Mouse (Mus musculus) kidney, postnatal 4 days (tissue): ENCODE results near the gene Ltb4r1.

Experiments used
- DNase-seq, 2 experiments: peaks; one replicate each; pipeline ENCODE4 v3.0.0; 2021; ENCODE audit warnings: mixed read lengths in 2 of 2

The Ltb4r1 gene

DNA sequence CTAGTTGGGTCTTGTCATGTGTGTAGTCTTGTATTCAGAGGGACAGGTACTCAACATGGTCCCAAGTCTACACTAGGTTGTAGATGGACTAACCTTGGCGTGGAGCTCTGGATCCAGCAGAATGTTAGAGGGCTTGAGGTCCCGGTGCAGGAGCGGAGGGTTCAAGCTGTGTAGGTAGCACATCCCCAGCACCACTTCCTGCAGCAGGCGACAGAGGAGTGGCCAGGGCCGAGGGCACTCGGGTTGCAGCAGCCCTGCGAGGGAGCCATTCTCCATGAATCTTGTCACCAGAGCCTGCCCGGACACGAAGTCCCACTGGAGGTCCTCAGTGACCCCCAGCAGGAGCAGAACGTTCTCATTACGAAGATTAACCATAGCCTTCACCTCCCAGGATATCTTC, 22.0 kb downstream of the Ltb4r1 start:
- peak in 1 of 2 experiments; percentile 11 for DNase-seq

DNA sequence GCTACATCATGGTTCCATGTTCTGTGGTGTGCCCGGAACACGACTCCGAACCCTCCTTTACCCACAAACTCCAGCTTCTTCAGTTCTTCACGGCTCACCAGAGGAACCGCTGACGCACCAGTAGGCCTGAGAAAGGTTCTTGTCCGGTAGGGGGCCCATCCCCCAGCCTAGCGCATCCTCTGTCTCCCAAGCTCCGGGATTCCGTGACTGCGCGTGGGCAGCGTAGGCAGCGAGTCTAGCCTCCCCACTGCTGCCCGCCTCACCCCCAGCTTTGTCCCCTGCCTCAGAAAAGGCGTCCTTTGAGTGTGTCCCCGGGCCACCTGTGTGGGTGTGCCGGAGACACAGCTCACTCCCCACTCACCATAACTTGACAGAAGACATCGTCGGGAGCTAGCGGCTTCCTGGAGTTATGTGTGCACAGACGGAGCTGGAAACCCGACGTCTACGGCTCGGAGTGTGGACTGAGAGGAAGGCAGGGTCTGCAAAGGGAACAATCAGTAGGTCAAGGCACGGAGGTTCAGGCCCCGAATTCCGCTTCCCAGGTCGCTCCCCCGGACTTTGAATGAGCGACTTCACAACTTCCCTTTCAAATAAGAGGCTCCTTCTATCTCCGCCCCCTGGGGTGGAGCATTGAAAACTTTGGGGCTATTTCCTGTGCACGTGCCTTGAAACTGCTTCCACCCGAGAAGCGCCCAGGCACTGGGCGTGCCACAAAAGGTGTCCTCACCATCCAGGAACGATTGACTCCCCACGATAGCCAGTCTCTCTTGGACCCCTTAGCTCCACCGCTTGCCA, 22.7 kb downstream of the Ltb4r1 start, which contains the start of gene Ripk3:
TSS of gene Ripk3 (minus strand) at position 610 of the 795 bp plus-strand sequence.
- DNase-seq, result peak; percentile 49 to 66

DNA sequence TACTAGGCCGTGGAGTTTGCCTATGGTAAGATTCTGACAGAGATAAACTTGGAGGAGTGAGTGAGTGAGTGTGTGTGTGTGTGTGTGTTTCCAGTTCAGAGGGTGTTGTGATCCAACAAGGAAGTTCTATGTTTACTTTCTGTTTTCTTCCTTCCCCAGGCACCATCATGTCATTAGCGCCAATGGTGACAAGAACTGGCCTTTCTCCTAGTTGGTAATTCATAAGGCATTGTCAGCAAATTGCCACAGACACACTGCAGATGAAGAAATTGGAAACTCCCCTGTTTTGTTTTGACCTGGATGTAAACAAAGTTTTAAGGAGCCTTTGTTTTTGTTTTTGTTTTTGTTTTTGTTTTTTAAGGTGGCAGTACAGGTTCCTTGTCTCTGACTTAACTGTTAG, 27.7 kb downstream of the Ltb4r1 start:
- no peak for DNase-seq

DNA sequence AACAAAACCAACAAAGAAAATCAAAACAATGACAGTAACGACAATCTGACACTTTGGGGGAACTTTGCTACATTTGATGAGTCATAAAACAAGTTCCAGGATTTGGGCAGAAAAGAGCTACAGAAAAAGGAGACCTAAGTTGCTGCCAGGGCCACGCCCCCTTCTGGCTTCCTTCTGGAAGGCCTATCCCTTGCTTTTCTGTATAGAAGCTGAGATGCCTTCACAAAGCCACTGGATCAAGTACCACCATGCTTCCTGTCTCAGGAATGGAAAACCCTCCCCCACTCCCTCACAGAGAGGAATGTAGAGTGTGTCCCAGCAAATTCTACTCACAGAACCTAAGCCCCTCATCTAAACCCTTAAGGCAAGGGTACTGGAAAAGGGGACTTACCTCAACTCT, 28.2 kb downstream of the Ltb4r1 start:
- peak in 1 of 2 experiments; percentile 37 for DNase-seq

DNA sequence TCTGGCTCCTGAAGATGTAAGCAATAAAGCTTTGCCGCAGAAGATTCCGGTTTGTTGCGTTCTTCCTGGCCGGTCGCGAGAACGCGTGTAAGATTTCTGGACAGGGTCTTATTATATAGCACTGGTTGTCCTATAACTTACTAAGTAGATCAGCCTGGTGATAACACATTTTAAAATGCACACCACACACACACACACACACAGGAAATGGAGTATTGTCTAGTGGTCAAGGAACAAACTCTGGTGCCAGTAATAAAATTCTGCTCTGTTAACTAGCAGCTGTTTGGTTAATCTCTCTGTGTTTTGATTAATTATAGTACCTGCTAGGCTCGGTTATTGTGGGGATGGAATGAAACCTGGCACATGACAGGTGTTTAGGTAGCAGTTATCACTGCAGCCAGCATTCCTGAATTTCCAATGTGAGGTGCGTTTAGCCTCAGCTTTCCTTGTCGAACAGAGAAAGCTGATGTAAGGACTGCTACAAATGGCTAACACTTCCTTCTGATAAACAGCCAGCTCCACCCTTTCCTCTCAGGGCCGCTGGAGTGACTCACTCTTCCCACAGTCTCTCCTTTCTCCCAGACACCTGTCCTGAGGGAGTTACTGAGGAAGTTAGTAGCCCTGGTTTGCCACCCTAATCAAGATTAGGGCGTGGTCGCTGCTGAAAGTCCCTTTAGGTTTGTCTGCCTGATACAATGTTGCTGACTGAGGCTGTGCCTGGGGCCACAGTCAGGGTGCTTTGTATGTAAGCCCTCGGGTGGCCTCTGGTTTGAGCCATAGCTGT, 29.8 kb downstream of the Ltb4r1 start:
- DNase-seq, result peak in 1 of 2 experiments; percentile 6

DNA sequence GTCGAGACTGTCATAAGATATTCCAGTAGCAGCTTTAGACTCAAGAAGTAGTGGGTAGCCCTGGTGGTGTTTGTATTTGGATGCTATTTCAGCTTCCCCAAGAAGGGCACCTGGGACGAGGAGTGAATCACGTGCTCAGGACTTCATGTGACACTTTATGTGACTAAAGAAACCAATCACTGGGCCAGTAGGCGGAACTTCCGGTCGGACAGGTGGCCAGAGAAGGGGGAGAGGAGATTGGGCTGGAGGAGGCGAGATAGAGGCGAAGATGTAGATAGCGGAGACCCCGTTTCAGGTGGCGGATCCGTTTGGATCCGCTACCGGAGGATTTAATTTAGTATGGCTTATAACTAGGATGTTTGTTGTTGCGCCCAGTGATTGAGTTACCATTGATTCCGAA, 49.1 kb downstream of the Ltb4r1 start:
- peak; percentile 84 to 90 for DNase-seq

DNA sequence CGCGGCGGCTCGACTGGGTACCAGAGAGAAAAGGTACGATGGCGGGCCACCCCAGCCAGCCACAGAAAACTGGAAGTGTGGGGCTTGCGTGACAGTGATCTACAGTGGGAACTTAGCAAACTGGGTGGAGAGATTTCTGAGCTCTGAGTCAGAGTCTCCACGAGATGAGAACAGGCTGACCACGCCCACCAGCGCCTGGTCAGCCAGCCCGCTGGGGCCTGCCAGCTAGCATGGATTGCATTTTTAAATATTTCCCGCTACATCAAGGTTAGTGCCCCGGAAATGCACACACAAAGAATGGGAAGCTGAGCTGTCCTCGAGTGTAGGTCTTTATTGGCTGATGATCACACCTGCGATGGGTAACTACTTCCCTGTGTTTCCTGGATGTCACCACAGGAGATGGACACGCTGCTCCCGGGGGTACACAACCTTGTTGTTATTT, 49.6 kb downstream of the Ltb4r1 start:
- DNase-seq, result peak; percentile 78 to 86
